Mouse (Mus musculus): Measurements from ENCODE around the gene Prkar2a. TPM values are rescaled to one million over a fixed set of nuclear protein-coding genes. Genes with fewer than 3 reads are reported as not detected.

Gene Prkar2a
- polyA plus RNA-seq, 2 experiments, result 18.5 to 33.6 TPM

- WGBS, result 86% methylated on average over 14 of the region's 14 CpGs
- Histone ChIP-seq H3K4me3 (replicated peaks; ENCODE audit: low read length) (no peak overlapping the region), H3K9ac (ENCODE audit: low read depth, low read length, severe bottlenecking) (no peak overlapping the region), H3K27me3 (ENCODE audit: control insufficient read depth, insufficient read depth, low read length) (no peaks in the 10 kb centered on the region), H3K4me2 (replicated peaks; ENCODE audit: low read depth, low read length, severe bottlenecking) (no peak overlapping the region), H3K4me1 (ENCODE audit: control insufficient read depth, insufficient read depth, low read length) (no peaks in the 10 kb centered on the region), H3K9me3 (ENCODE audit: control insufficient read depth, low read length) (no peaks in the 10 kb centered on the region), H3K27ac (replicated peaks; ENCODE audit: low read depth, low read length) (no peak overlapping the region), H3K36me3 (ENCODE audit: control insufficient read depth, insufficient read depth, low read length) (peaks cover 69% of the 10 kb centered on the region)
- no peak for TF ChIP-seq POLR2A (IDR thresholded peaks at IDR 0.05; ENCODE audit: borderline replicate concordance, extremely low read depth, insufficient read depth, insufficient read length)
- DNase-seq (ENCODE audit: low spot score) (no peak), ATAC-seq (ENCODE audit: low FRiP score, low read depth) (no peak)
Observed at GRCm38 (mm10) chr9:108746876-108747499, 57.9 kb downstream of the Prkar2a start.

GRCm38 (mm10) chr9:108747694-108748093, 58.6 kb downstream of the Prkar2a start:
- DNase-seq (ENCODE audit: low spot score) (no peak), ATAC-seq (ENCODE audit: low FRiP score, low read depth) (no peak)
- no peaks in the 10 kb centered on the region for H3K4me1 ChIP-seq (ENCODE audit: control insufficient read depth, insufficient read depth, low read length)
- H3K9ac ChIP-seq (ENCODE audit: low read depth, low read length, severe bottlenecking), result no peak overlapping the region
- H3K4me3 ChIP-seq (replicated peaks; ENCODE audit: low read length), result no peak overlapping the region
- H3K36me3 ChIP-seq (ENCODE audit: control insufficient read depth, insufficient read depth, low read length), result peaks cover 62% of the 10 kb centered on the region
- H3K27ac ChIP-seq (replicated peaks; ENCODE audit: low read depth, low read length), result no peak overlapping the region
- WGBS, result 86% methylated on average over 3 of the region's 3 CpGs
- H3K27me3 ChIP-seq (ENCODE audit: control insufficient read depth, insufficient read depth, low read length), result no peaks in the 10 kb centered on the region
- H3K9me3 ChIP-seq (ENCODE audit: control insufficient read depth, low read length), result no peaks in the 10 kb centered on the region
- no peak overlapping the region for H3K4me2 ChIP-seq (replicated peaks; ENCODE audit: low read depth, low read length, severe bottlenecking)
- no peak for TF ChIP-seq POLR2A (IDR thresholded peaks at IDR 0.05; ENCODE audit: borderline replicate concordance, extremely low read depth, insufficient read depth, insufficient read length)

GRCm38 (mm10) chr9:108748600-108749183, 59.6 kb downstream of the Prkar2a start:
- no peak for TF ChIP-seq POLR2A (IDR thresholded peaks at IDR 0.05; ENCODE audit: borderline replicate concordance, extremely low read depth, insufficient read depth, insufficient read length)
- no peaks in the 10 kb centered on the region for H3K4me1 ChIP-seq (ENCODE audit: control insufficient read depth, insufficient read depth, low read length)
- no peak overlapping the region for H3K4me3 ChIP-seq (replicated peaks; ENCODE audit: low read length)
- no peak overlapping the region for H3K27ac ChIP-seq (replicated peaks; ENCODE audit: low read depth, low read length)
- ATAC-seq (ENCODE audit: low FRiP score, low read depth) (no peak), DNase-seq (ENCODE audit: low spot score) (no peak)
- WGBS, result 80% methylated on average over 11 of the region's 11 CpGs
- no peaks in the 10 kb centered on the region for H3K27me3 ChIP-seq (ENCODE audit: control insufficient read depth, insufficient read depth, low read length)
- no peaks in the 10 kb centered on the region for H3K9me3 ChIP-seq (ENCODE audit: control insufficient read depth, low read length)
- H3K9ac ChIP-seq (ENCODE audit: low read depth, low read length, severe bottlenecking), result no peak overlapping the region
- peaks cover 52% of the 10 kb centered on the region for H3K36me3 ChIP-seq (ENCODE audit: control insufficient read depth, insufficient read depth, low read length)
- H3K4me2 ChIP-seq (replicated peaks; ENCODE audit: low read depth, low read length, severe bottlenecking), result no peak overlapping the region

GRCm38 (mm10) chr9:108750616-108751015, 61.5 kb downstream of the Prkar2a start:
- 92% methylated on average over 11 of the region's 11 CpGs for WGBS
- no peak for ATAC-seq (ENCODE audit: low FRiP score, low read depth)
- Histone ChIP-seq H3K27ac (replicated peaks; ENCODE audit: low read depth, low read length) (no peak overlapping the region), H3K4me1 (ENCODE audit: control insufficient read depth, insufficient read depth, low read length) (no peaks in the 10 kb centered on the region), H3K27me3 (ENCODE audit: control insufficient read depth, insufficient read depth, low read length) (no peaks in the 10 kb centered on the region), H3K9ac (ENCODE audit: low read depth, low read length, severe bottlenecking) (no peak overlapping the region), H3K36me3 (ENCODE audit: control insufficient read depth, insufficient read depth, low read length) (peaks cover 32% of the 10 kb centered on the region), H3K4me3 (replicated peaks; ENCODE audit: low read length) (no peak overlapping the region), H3K9me3 (ENCODE audit: control insufficient read depth, low read length) (no peaks in the 10 kb centered on the region), H3K4me2 (replicated peaks; ENCODE audit: low read depth, low read length, severe bottlenecking) (no peak overlapping the region)
- no peak for DNase-seq (ENCODE audit: low spot score)
- TF ChIP-seq POLR2A (IDR thresholded peaks at IDR 0.05; ENCODE audit: borderline replicate concordance, extremely low read depth, insufficient read depth, insufficient read length), result no peak

GRCm38 (mm10) chr9:108752142-108752920, 63.2 kb downstream of the Prkar2a start:
- H3K4me2 ChIP-seq (replicated peaks; ENCODE audit: low read depth, low read length, severe bottlenecking), result no peak overlapping the region
- DNase-seq (ENCODE audit: low spot score), result no peak
- no peak overlapping the region for H3K27ac ChIP-seq (replicated peaks; ENCODE audit: low read depth, low read length)
- WGBS, result 90% methylated on average over 10 of the region's 11 CpGs
- no peaks in the 10 kb centered on the region for H3K4me1 ChIP-seq (ENCODE audit: control insufficient read depth, insufficient read depth, low read length)
- no peak for TF ChIP-seq POLR2A (IDR thresholded peaks at IDR 0.05; ENCODE audit: borderline replicate concordance, extremely low read depth, insufficient read depth, insufficient read length)
- peaks cover 15% of the 10 kb centered on the region for H3K36me3 ChIP-seq (ENCODE audit: control insufficient read depth, insufficient read depth, low read length)
- H3K4me3 ChIP-seq (replicated peaks; ENCODE audit: low read length), result no peak overlapping the region
- no peak for ATAC-seq (ENCODE audit: low FRiP score, low read depth)
- no peak overlapping the region for H3K9ac ChIP-seq (ENCODE audit: low read depth, low read length, severe bottlenecking)
- no peaks in the 10 kb centered on the region for H3K9me3 ChIP-seq (ENCODE audit: control insufficient read depth, low read length)
- H3K27me3 ChIP-seq (ENCODE audit: control insufficient read depth, insufficient read depth, low read length), result no peaks in the 10 kb centered on the region
